Mouse (Mus musculus) ES-Bruce4 (cell line): ENCODE measurements around the gene Sema3b. TPM values are rescaled to one million over a fixed set of nuclear protein-coding genes. Genes with fewer than 3 reads are reported as not detected.

ENCODE experiments used
- H3K27ac ChIP-seq: 2 replicates; pipeline ENCODE4 v1.5.1; 2012; ENCODE audit warnings: low read length, inconsistent platforms; ENCODE audit not compliant: insufficient read depth
- H3K27me3 ChIP-seq: 2 replicates; pipeline ENCODE4 v1.6.1; 2012; ENCODE audit warnings: mild to moderate bottlenecking, low read length, inconsistent platforms; ENCODE audit not compliant: control insufficient read depth, poor library complexity, insufficient read depth, severe bottlenecking
- H3K36me3 ChIP-seq: 2 replicates; pipeline ENCODE4 v1.6.1; 2012; ENCODE audit warnings: inconsistent platforms, mild to moderate bottlenecking, low read length, moderate library complexity; ENCODE audit not compliant: control insufficient read depth, poor library complexity, insufficient read depth, severe bottlenecking
- H3K4me1 ChIP-seq: one replicate; pipeline ENCODE4 v1.8.1; 2011; ENCODE audit warnings: low read length; ENCODE audit not compliant: control insufficient read depth, insufficient read depth
- H3K4me3 ChIP-seq: 2 replicates; pipeline ENCODE4 v1.5.1; 2011; ENCODE audit warnings: low read depth, mild to moderate bottlenecking, low read length
- H3K9ac ChIP-seq: 2 replicates; pipeline ENCODE4 v1.6.1; 2012; ENCODE audit warnings: low read depth, mild to moderate bottlenecking, inconsistent platforms; ENCODE audit not compliant: poor library complexity, severe bottlenecking
- H3K9me3 ChIP-seq: replicated peaks from 2 replicates; pipeline ENCODE4 v1.6.1; 2012; ENCODE audit warnings: mild to moderate bottlenecking, low read length, inconsistent platforms; ENCODE audit not compliant: control insufficient read depth, poor library complexity, insufficient read depth, severe bottlenecking
- CTCF ChIP-seq: IDR thresholded peaks from one replicate; pipeline ENCODE4 v1.8.1; 2011; ENCODE audit warnings: low read depth, low read length
- EP300 ChIP-seq: IDR thresholded peaks from 2 replicates; pipeline ENCODE4 v1.6.1; 2011; ENCODE audit warnings: low read depth, low read length; ENCODE audit not compliant: insufficient read depth
- POLR2A ChIP-seq: IDR thresholded peaks from one replicate; pipeline ENCODE4 v1.8.1; 2011; ENCODE audit warnings: low read length; ENCODE audit not compliant: insufficient read depth
- polyA plus RNA-seq: library from polyadenylated mRNA; stranded (reverse); fragments of >200 nt; gene quantifications from 2 replicates; pipeline ENCODE4 v1.2.4, GENCODE M21; 2011; ENCODE audit warnings: low read depth; ENCODE audit not compliant: missing spikeins, insufficient read depth, insufficient read length

Sema3b gene
- polyA plus RNA-seq, 1 experiment = 16.5 TPM

DNA sequence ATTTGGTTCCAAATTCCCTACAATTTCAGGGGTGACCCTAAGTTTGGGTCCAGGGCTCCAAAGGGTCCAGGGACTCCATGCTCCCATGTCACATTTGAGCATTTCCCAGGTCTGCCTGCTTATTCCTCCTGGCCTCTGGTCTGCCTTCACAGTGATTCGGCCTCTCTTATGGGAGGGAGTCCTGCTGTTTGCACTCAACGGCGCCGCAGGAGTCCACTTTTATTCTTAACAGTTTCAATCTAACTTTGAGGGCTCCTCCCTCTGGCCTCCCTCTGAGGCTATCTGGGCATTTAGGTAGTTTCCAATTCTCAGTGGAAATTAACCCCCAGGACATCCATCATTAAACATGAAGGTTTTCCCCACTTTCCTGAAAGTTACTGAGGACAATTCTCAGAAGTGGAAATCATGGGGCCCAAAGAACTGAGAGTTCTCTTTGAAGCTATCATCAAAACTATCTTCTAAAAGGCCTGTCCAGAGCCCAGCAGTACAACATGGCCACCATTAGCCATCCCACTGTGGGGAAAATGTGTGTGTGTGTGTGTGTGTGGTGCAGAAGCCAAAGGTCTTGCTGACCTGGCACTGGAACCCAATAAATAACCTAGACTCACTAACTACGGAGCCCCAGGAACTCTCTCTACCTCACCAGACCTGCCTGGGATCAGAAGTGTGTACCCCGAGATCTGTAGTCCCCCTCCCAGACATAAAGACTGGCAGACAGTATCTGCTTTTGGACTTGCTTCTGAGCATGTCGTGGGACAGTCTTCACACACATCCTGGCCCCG lies 14.6 kb downstream of the Sema3b start:
- H3K27ac ChIP-seq = no peak overlapping the region
- no peak overlapping the region for H3K9ac ChIP-seq
- H3K36me3 ChIP-seq = peaks cover 33% of the 10 kb centered on the region
- H3K27me3 ChIP-seq = no peaks in the 10 kb centered on the region
- TF ChIP-seq CTCF = no peak
- TF ChIP-seq EP300 = no peak
- TF ChIP-seq POLR2A = no peak
- H3K9me3 ChIP-seq = peaks cover 13% of the 10 kb centered on the region
- H3K4me3 ChIP-seq = no peak overlapping the region
- no peaks in the 10 kb centered on the region for H3K4me1 ChIP-seq

DNA sequence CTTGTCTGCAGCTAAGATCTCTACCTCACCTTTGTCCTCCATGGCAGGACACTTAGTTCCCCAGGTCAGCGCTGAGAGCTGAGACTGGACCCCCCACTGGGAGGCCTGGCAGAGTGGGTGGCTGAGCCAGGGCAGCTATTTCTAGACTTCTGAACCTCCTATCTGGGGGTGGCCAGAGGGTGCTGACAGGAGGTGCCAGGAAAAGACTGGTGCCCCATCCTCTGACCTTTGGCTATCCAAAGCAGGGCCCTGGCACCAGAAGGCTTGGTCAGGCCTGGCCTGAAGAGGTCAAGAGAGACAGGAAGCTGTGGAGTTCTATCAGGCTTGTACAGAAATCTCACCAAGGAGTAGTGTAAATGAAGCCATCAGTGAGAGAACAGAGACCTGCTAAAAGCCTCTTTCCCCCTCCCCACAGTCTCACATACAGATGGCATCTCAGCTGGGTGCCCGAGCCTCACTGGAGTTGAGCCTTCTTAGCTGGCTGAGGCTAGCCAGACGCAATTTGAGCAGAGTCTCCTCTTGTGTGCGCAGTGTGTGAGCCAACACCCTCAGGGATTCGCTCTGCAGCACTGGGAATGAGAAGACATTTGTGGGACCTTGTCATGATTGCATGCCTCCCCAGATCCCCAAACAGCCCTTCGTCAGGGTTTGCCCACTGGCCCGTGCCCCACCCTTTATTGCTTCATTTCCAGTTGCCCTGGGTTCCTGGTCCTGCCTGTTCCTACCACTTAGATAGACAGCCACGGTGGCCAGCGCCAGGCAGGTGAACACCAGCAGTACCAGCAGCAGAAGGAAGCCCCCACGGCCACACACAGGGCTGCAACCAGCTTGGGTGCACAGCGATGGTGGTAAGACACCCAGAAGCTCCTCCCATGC lies 15.7 kb downstream of the Sema3b start:
- peaks cover 13% of the 10 kb centered on the region for H3K9me3 ChIP-seq

DNA sequence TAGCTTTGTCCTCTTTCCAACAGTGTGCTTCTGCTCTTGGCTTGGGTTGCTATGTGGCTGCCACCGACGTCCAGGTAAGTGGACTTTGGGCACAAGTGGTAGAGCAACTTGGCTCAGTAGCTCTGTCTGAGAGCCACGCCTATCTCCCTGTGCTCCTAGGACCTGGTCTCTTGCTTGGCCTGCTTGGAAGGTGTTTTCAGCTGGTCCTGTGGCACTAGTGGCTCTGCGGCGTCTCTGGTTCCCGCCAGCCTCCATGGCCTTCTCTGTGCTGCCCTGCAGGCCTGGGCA lies 18.3 kb downstream of the Sema3b start:
- Histone ChIP-seq H3K27ac (no peak overlapping the region), H3K36me3 (peaks cover 35% of the 10 kb centered on the region), H3K4me1 (peaks cover 2% of the 10 kb centered on the region), H3K4me3 (no peak overlapping the region), H3K9ac (no peak overlapping the region), H3K9me3 (peaks cover 13% of the 10 kb centered on the region), H3K27me3 (no peaks in the 10 kb centered on the region)
- TF ChIP-seq CTCF (no peak), POLR2A (no peak), EP300 (no peak)

More for the DNA sequence above, 15.7 kb downstream of the Sema3b start:
- TF ChIP-seq CTCF = no peak
- TF ChIP-seq EP300 = no peak
- no peak for TF ChIP-seq POLR2A
- no peaks in the 10 kb centered on the region for H3K4me1 ChIP-seq
- no peak overlapping the region for H3K9ac ChIP-seq
- no peak overlapping the region for H3K4me3 ChIP-seq
- H3K36me3 ChIP-seq = peaks cover 35% of the 10 kb centered on the region
- H3K27ac ChIP-seq = no peak overlapping the region
- H3K27me3 ChIP-seq = no peaks in the 10 kb centered on the region

DNA sequence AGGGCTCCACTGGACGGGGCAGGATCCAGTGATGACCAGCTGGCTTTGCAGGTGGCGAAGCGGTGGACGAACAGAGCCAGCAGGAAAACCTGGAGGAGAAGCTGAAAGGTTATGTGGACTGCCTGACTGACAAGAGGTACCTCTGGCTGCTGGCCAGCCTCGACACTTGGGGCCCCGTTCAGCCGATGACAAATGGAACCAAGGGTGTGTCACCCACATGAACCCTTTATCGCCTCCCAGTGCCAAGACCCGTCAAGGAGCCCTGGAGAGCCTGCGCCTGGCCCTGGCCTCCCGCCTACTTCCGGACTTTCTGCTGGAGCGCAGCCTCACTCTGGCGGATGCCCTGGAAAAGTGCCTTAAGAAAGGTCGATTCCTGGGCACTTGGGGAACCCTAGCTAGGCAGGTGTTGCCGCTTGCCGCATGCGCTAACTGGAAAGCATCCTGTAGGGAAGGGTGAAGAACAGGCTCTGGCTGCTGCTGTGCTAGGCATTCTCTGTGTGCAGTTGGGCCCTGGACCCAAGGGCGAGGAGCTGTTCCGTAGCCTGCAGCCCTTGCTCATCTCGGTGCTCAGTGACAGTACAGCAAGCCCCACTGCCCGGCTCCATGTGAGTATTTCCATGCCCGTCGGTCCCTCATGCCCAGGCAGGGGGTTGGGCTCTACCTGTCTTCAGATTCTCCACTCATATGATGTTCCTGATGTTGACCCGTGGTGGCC lies 18.8 kb downstream of the Sema3b start:
- H3K27ac ChIP-seq = no peak overlapping the region
- no peak overlapping the region for H3K4me3 ChIP-seq

DNA sequence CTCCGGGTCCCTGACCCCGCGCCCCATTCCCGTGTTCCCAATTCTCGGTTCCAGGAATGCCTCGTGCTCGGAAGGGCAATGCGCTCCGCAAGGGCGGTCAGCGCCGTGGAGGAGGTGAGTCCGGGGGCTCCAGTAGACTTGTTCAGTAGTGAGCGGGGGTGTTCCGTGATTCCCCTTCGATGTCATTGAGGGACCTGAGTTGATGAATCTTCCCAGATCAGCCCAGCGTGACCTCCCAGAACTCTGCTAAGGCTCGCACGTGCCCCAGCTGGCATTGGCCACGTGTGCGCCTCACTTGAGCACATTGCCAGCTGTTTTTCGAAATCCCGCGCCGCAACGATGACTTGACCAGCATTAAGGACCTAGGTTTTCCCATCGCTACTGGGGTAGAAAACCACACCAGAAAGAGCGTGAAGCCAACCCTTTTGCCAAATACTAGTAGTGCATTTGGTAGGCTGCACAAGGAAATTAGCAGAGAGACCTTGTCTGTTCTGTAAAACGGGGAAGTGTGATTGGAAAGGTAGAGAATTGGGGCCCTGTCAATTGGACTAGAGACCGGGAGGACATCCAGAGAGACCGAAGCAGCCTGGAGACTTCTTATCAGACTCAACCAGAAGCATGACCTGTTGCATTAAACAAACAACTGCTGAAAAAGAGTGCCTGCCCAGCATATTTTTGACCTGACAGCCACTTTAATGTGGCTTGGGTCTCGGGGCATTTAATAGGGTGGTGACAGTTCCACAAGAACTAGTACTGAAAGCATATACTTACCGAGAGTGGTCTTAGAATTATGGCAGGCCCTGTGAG lies 21.0 kb downstream of the Sema3b start:
- Histone ChIP-seq H3K27me3 (no peaks in the 10 kb centered on the region), H3K27ac (no peak overlapping the region), H3K4me3 (peak overlapping the region; percentile 90), H3K4me1 (peaks cover 2% of the 10 kb centered on the region), H3K9ac (peak overlapping the region; percentile 68), H3K9me3 (peaks cover 13% of the 10 kb centered on the region), H3K36me3 (peaks cover 35% of the 10 kb centered on the region)
- TF ChIP-seq CTCF (no peak), POLR2A (no peak), EP300 (no peak)

More for the DNA sequence above, 18.8 kb downstream of the Sema3b start:
- no peak for TF ChIP-seq EP300
- TF ChIP-seq POLR2A = no peak
- no peak for TF ChIP-seq CTCF
- Histone ChIP-seq H3K9me3 (peaks cover 13% of the 10 kb centered on the region), H3K27me3 (no peaks in the 10 kb centered on the region), H3K9ac (no peak overlapping the region), H3K4me1 (peaks cover 2% of the 10 kb centered on the region), H3K36me3 (peaks cover 35% of the 10 kb centered on the region)
